Mouse (Mus musculus) midbrain, postnatal 0 days (tissue): Measurements from ENCODE around the gene Hist1h3d. TPM values are rescaled to one million over a fixed set of nuclear protein-coding genes. Genes with fewer than 3 reads are reported as not detected.
"Not testable (repeated sequence)": the region's sequence is repeated elsewhere in the genome, so short reads cannot be mapped to it uniquely, and the experiment has no call there.

Experiments used
- ATAC-seq: fragments of 200-750 bp; cut with Nextera tagmentation; 2 replicates; pipeline ENCODE4 v1.8.0; 2017; ENCODE audit warnings: moderate number of reproducible peaks, mild to moderate bottlenecking, moderate TSS enrichment, moderate library complexity; ENCODE audit not compliant: low FRiP score
- DNase-seq: peaks from one replicate; pipeline ENCODE4 v3.0.0-alpha.2; 2015; ENCODE audit warnings: low spot score
- H3K27ac ChIP-seq: fragments of 300-500 bp; sonication (generic); 2 replicates; pipeline ENCODE4 v1.5.1; 2014; ENCODE audit warnings: low read depth, mild to moderate bottlenecking, low read length, mixed read lengths
- H3K27me3 ChIP-seq: fragments of 300-500 bp; sonication (generic); 2 replicates; pipeline ENCODE4 v1.6.1; 2014; ENCODE audit warnings: low read length, control low read depth, mixed read lengths; ENCODE audit not compliant: insufficient read depth
- H3K36me3 ChIP-seq: fragments of 300-500 bp; sonication (generic); 2 replicates; pipeline ENCODE4 v1.6.1; 2014; ENCODE audit warnings: low read length, control low read depth, mixed read lengths; ENCODE audit not compliant: insufficient read depth
- H3K4me1 ChIP-seq: fragments of 300-500 bp; sonication (generic); 2 replicates; pipeline ENCODE4 v1.6.1; 2014; ENCODE audit warnings: mild to moderate bottlenecking, control low read depth, antibody characterized with exemption, low read length, mixed read lengths; ENCODE audit not compliant: insufficient read depth
- H3K4me2 ChIP-seq: fragments of 300-500 bp; sonication (generic); 2 replicates; pipeline ENCODE4 v1.6.1; 2014; ENCODE audit warnings: low read depth, mild to moderate bottlenecking, low read length, mixed read lengths; ENCODE audit not compliant: poor library complexity, severe bottlenecking
- H3K4me3 ChIP-seq: fragments of 300-500 bp; sonication (generic); 2 replicates; pipeline ENCODE4 v1.5.1; 2014; ENCODE audit warnings: low read depth, mild to moderate bottlenecking, low read length, moderate library complexity
- H3K9ac ChIP-seq: fragments of 300-500 bp; sonication (generic); replicated peaks from 2 replicates; pipeline ENCODE4 v1.6.1; 2014; ENCODE audit warnings: mild to moderate bottlenecking, low read length, moderate library complexity, mixed read lengths; ENCODE audit not compliant: poor library complexity, severe bottlenecking
- H3K9me3 ChIP-seq: fragments of 300-500 bp; sonication (generic); 2 replicates; pipeline ENCODE4 v1.6.1; 2016; ENCODE audit warnings: low read length, control low read depth
- CTCF ChIP-seq: IDR thresholded peaks from 2 replicates; pipeline ENCODE4 v1.5.1; 2016; ENCODE audit warnings: antibody characterized with exemption, mild to moderate bottlenecking
- WGBS: fragments of 180-500 bp; shearing (Covaris S2); extraction: QIAGEN DNeasy Blood & Tissue Kit; methylation state at CpG from one replicate; pipeline ENCODE4 v1.1.7; 2014; 5-methylcytosine and 5-hydroxymethylcytosine counted together
- polyA plus RNA-seq: library from polyadenylated mRNA; unstranded; fragments of >200 nt; fragmentation: Nextera tagmentation; extraction: Ambion mirVana; gene quantifications from 2 replicates; pipeline ENCODE4 v1.2.1, GENCODE M21; 2015
- total RNA-seq: library from RNA; depleted of rRNA; stranded (reverse); fragments of >200 nt; gene quantifications from 2 replicates; pipeline ENCODE4 v1.2.3, GENCODE M21; 2014

Hist1h3d gene
- total and polyA plus RNA-seq, 2 experiments from 2014 or later = 0.42 to 92.5 TPM

- DNase-seq (no peak), ATAC-seq (no peak)
- H3K27me3 ChIP-seq = no peaks in the 10 kb centered on the region
- peak overlapping the region; percentile 85 for H3K4me2 ChIP-seq
- no peak overlapping the region; the same call in 1 of the 2 replicates for H3K9ac ChIP-seq
- peak overlapping the region; percentile 47 for H3K4me3 ChIP-seq
- no peaks in the 10 kb centered on the region for H3K36me3 ChIP-seq
- TF ChIP-seq CTCF = no peak
- H3K27ac ChIP-seq = no peak overlapping the region
- peaks cover 1% of the 10 kb centered on the region; the same call in 1 of the 2 replicates for H3K4me1 ChIP-seq
- no peaks in the 10 kb centered on the region for H3K9me3 ChIP-seq
- 3% methylated on average over 1 of the region's 1 CpGs for WGBS
Observed at GRCm38 (mm10) chr13:23586940-23587225, 11.3 kb downstream of the Hist1h3d start.

GRCm38 (mm10) chr13:23591206-23591605 is 15.6 kb downstream of the Hist1h3d start:
- H3K36me3 ChIP-seq = no peaks in the 10 kb centered on the region
- ATAC-seq (no peak), DNase-seq (no peak)
- TF ChIP-seq CTCF = no peak
- H3K4me2 ChIP-seq = no peak overlapping the region
- H3K27ac ChIP-seq = no peak overlapping the region
- 93% methylated on average over 7 of the region's 7 CpGs for WGBS
- no peaks in the 10 kb centered on the region for H3K4me1 ChIP-seq
- H3K4me3 ChIP-seq = no peak overlapping the region
- H3K9ac ChIP-seq = no peak overlapping the region
- H3K9me3 ChIP-seq = no peaks in the 10 kb centered on the region
- H3K27me3 ChIP-seq = no peaks in the 10 kb centered on the region

GRCm38 (mm10) chr13:23591886-23592285 is 16.3 kb downstream of the Hist1h3d start:
- H3K4me3 ChIP-seq, H3K4me2 ChIP-seq, H3K4me1 ChIP-seq, DNase-seq, H3K9ac ChIP-seq, H3K27ac ChIP-seq, ATAC-seq, H3K27me3 ChIP-seq, H3K36me3 ChIP-seq, H3K9me3 ChIP-seq: not testable (repeated sequence)
- 94% methylated on average over 7 of the region's 7 CpGs for WGBS

- H3K27ac ChIP-seq = no peak overlapping the region
- H3K4me3 ChIP-seq = no peak overlapping the region
- DNase-seq = no peak
- H3K27me3 ChIP-seq = no peaks in the 10 kb centered on the region
- H3K4me1 ChIP-seq = no peaks in the 10 kb centered on the region
- H3K9me3 ChIP-seq = no peaks in the 10 kb centered on the region
- H3K4me2 ChIP-seq = no peak overlapping the region
- no peak overlapping the region for H3K9ac ChIP-seq
- no peak for TF ChIP-seq CTCF
- H3K36me3 ChIP-seq = no peaks in the 10 kb centered on the region
- whole genome bisulfite sequencing = 88% methylated on average over 7 of the region's 7 CpGs
- no peak for ATAC-seq
Observed at GRCm38 (mm10) chr13:23592614-23593013, 17.1 kb downstream of the Hist1h3d start.

GRCm38 (mm10) chr13:23593051-23593770 is 17.6 kb downstream of the Hist1h3d start:
- Histone ChIP-seq H3K9ac (no peak overlapping the region), H3K9me3 (no peaks in the 10 kb centered on the region), H3K27me3 (no peaks in the 10 kb centered on the region), H3K4me3 (no peak overlapping the region), H3K4me1 (no peaks in the 10 kb centered on the region), H3K36me3 (no peaks in the 10 kb centered on the region), H3K4me2 (no peak overlapping the region), H3K27ac (no peak overlapping the region)
- whole genome bisulfite sequencing = 89% methylated on average over 5 of the region's 5 CpGs
- ATAC-seq (no peak), DNase-seq (no peak)
- TF ChIP-seq CTCF = no peak

- ATAC-seq (no peak), DNase-seq (no peak)
- Histone ChIP-seq H3K27me3 (no peaks in the 10 kb centered on the region), H3K36me3 (no peaks in the 10 kb centered on the region), H3K4me2 (no peak overlapping the region), H3K4me3 (no peak overlapping the region), H3K9ac (no peak overlapping the region), H3K4me1 (no peaks in the 10 kb centered on the region), H3K27ac (no peak overlapping the region), H3K9me3 (no peaks in the 10 kb centered on the region)
- no peak for TF ChIP-seq CTCF
- WGBS = 78% methylated on average over 2 of the region's 2 CpGs
Observed at GRCm38 (mm10) chr13:23595185-23595584, 19.6 kb downstream of the Hist1h3d start.
